Mouse (Mus musculus) cerebellum, adult 18-20 months (tissue): ENCODE measurements around the gene Gsdma2.
"Not testable (repeated sequence)": the region's sequence is repeated elsewhere in the genome, so short reads cannot be mapped to it uniquely, and the experiment has no call there.

ENCODE experiments used
- DNase-seq, 2 experiments: peaks; one replicate each; pipeline ENCODE4 v3.0.0; 2021

The Gsdma2 gene

DNA sequence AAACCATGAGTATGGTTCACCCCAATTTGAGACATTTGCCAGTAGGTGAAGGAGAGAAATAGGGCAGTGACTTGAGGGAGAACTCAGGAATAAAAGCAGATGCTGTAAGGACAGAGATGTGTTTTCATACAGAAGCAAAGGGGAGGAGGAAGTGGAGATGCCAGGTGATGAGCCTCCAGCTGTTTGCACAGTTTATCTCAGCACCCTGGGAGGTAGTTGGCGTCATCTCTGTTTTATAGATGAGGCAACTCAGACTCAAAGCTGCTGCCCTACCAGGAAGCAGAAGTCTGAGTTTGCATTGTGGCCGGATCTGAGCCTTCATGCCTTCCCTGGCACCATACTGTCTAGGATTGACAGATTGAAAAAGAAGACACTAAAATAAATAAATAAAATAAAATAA, 22.4 kb downstream of the Gsdma2 start:
- DNase-seq = no peak

GRCm38 (mm10) chr11:98671284-98671815, 24.8 kb downstream of the Gsdma2 start:
- DNase-seq = no peak

- no peak for DNase-seq
These were observed 25.3 kb downstream of the Gsdma2 start for GRCm38 (mm10) chr11:98671857-98672256.

DNA sequence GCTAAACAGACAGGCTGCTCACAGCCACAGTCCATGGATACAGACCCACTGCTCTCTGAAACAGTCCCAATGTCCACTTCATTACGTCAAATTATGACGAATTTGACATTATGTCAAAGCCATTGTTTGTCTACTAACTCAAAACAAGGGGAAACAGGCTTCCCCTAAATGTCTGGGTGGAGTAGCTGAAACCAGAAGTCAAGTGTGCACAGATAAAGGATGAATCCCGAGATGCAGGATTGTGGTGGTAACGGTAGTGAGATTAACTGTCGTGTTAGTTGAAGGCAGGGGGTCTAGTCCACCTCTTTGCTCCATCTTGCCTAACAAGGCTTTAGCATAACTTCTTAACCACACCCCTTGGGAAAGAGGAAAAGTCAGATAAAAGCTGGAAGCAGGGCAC, 25.9 kb downstream of the Gsdma2 start:
- no peak for DNase-seq

GRCm38 (mm10) chr11:98673136-98673535, 26.6 kb downstream of the Gsdma2 start:
- peak; percentile 46 to 64 for DNase-seq

DNA sequence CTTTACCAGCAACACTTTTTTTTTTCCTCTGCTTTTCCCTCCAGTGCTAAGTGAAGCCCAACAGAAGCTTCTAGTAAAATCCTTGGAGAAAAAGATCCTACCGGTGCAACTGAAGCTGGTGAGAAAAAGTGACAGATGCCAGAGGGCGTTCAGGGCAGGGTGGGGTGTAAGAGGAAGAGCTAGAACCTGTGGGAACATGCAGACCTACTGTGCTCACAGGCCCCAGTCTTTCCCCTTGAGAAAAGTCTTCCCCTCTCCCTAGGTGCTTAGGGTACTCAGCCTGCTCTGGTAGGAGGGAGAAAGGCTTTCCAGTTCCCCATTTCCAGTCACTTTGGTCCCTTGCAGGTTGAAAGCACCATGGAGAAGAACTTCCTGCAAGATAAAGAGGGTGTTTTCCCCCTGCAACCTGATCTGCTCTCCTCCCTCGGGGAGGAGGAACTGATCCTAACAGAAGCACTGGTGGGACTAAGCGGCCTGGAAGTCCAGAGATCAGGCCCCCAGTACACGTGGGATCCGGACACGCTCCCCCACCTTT, 29.3 kb downstream of the Gsdma2 start:
- no peak for DNase-seq

GRCm38 (mm10) chr11:98680023-98680422, 33.5 kb downstream of the Gsdma2 start:
- DNase-seq = no peak

- not testable (repeated sequence) for DNase-seq
These were observed 34.0 kb downstream of the Gsdma2 start for GRCm38 (mm10) chr11:98680595-98680994.

DNA sequence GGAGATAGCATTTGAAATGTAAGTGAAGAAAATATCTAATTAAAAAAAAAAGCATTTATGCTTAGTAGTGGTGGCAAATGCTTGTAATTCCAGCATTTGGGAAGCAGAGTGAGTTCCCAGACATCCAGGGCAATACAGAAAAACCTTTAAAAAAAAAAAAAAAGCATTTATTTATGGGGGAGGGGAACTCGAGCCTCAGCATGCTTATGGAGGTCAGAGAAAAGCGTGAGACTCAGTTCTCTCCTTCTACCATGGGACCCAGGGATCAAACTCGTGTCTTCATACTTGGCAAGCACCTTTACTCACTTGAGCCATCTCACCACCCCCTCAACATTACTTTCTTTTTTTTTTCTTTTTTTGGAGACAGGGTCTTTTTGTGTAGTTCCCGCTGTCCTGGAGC, 34.6 kb downstream of the Gsdma2 start:
- no peak for DNase-seq

DNA sequence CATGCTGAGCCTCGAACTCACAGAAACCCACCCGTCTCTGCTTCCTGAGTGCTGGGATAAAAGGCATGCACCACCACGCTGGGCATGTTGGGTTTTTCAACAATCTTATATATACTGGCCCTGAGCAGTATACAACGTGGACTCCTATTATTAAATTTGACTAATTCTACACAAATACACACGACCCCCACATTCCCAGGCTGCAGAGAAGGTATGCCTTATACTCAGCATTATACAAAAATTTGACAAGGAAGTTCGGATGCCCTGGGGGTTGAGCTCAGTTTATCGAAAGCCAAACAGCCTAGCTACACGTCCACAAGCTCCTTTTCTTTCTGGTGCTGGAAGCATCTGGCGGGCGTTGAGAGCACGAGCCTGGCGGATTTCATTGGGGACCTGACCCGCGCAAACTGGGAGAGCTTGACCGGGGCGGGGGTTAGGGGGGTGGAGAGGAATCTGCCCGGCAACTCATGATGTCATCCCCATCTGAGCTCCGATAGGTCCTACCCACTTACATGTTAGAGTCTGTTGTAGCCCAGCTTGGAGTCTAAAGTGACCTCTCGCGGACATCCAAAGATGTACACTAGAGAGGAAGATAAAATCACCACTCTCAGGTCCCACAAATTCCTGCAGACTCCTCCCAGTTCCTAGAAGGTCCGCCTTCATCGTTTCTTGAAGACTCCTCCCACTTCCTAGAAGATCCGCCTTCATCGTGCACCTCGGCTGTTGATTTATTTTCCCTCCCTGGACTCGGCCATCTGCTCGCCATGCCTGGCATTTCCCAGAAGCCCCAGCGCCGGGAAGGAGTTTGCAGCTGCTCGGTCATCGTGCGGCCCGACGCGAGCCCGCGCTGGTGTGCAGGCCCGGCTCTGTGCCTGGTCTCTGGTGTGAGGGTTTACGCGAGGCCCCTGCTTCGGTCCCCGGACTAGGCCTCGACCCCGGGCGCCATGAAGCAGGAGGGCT, 35.5 kb downstream of the Gsdma2 start, which contains the start of gene Psmd3:
TSS of gene Psmd3 (plus strand) at position 769 of the 960 bp plus-strand sequence.
- peak; percentile 94 to 99 for DNase-seq

GRCm38 (mm10) chr11:98682811-98683210, 36.3 kb downstream of the Gsdma2 start:
- no peak for DNase-seq

GRCm38 (mm10) chr11:98685642-98686041, 39.1 kb downstream of the Gsdma2 start:
- no peak for DNase-seq

GRCm38 (mm10) chr11:98686976-98687375, 40.4 kb downstream of the Gsdma2 start:
- no peak for DNase-seq

DNA sequence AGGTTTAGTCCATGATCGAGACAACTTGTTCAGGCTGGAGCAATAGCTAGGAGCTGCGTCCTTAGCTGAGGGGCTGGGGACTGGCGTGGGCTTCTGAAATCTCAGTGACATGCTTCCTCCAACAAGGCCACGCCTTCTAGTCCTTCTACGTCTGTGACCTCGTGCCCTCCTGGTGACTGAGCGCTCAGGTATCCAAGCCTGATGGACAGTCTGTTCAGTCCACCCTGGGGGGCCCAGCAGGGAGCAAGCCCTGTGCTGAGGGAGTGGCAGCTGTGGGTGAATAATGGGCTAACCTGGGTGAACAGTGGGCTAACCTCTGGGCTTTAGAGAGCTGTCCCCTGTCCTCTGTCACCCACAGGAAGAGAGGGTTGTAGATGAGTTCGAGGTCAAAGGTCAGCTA, 41.5 kb downstream of the Gsdma2 start:
- no peak for DNase-seq

DNA sequence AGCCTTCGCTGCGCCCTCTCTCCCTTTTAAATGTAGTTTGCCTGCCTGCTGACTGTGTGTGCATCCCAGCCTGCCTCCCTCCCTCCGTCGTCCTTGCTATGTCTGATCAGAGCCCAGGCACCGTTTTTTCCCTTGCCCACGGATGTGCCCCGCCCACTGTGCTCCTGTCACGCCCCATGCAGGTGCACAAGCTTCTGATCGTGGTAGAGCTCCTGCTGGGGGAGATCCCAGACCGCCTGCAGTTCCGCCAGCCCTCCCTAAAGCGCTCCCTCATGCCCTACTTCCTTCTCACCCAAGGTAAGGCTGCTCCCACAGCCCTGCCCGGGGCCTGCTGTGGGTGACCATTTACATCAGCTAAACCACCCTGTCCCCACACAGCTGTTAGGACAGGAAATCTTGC, 46.6 kb downstream of the Gsdma2 start:
- no peak for DNase-seq

- no peak for DNase-seq
These were observed 47.2 kb downstream of the Gsdma2 start for GRCm38 (mm10) chr11:98693746-98694145.

- no peak for DNase-seq
These were observed 47.7 kb downstream of the Gsdma2 start for GRCm38 (mm10) chr11:98694301-98694700.

- DNase-seq = no peak
These were observed 48.8 kb downstream of the Gsdma2 start for GRCm38 (mm10) chr11:98695408-98695807.

DNA sequence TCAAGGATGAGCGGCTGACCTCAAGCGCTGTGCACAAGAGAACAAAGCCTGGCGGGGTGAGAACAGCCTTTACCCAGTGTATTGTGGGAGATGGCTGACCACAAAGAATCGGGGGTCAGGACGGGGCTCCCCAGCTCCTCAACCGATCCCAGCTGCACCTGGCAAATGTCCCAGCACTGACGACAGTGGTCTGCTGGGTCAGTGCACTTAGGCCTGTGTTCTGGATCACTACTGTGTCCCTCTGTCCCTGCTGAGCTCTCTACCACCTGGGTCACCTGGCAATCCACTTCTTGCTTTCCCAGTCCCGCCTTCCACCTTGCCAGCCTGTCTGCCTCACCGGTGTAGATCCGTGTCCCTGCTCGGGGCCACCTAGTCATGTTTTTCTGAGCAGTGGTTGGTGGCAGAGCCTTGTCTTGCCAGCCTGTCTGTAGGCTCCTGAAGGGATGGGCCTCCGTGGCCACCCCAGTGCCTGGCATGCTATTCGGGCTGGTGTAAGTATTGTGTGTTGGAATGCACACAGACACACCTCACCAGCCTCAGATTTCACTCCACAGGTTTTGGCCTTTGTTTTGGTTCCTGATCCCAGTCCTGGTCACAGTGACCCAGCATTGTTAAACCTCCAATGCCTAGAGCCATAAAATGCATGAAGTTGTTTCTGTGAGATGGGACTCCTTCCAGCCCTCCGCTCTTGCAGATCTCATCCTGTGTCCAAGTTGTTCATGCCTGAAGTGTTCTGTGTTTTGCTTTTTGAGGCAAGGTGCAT, 50.1 kb downstream of the Gsdma2 start:
- DNase-seq = no peak

GRCm38 (mm10) chr11:98697225-98697624, 50.7 kb downstream of the Gsdma2 start:
- no peak for DNase-seq

DNA sequence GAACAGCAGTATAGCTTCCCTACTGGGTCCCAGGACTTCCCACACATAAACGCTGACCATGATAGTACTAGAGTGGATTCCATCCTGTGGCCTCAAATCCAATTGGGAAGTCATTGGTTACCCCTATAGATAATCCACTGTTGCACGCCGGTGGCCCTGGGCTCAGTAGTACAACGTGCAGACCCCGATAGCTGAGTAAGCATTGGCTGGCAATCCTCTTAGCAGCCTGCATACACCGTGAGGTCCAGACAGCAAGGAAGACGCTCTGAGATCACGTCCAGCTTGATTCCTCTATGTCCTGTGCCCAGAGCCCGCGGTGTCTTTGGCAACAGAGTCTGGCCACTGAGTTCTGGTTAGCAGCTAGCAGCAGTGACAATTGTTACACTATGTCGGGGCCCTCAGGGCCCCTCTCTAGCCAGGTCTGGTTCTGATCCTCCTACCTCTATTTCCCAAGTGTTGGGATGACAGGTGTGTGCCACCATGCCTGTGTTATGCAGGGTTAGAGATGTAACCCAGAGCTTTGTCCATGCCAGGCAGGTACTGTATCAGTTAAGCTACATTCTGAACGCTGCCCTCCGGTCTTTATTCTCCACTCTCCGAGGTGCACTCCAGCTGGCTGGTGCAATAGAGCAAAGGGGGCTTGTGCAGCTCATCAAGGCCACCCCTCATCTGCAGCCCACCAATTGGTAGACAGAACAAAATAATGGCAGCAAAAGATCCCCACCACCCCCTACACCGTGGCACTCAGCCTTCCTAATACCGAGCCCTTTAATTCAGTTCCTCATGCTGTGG, 52.5 kb downstream of the Gsdma2 start:
- no peak for DNase-seq

- peak; percentile 85 to 89 for DNase-seq
These were observed 53.4 kb downstream of the Gsdma2 start for GRCm38 (mm10) chr11:98699911-98700310.
